Mouse (Mus musculus): ENCODE results near the gene Mon1b.

Gene Mon1b

DNA sequence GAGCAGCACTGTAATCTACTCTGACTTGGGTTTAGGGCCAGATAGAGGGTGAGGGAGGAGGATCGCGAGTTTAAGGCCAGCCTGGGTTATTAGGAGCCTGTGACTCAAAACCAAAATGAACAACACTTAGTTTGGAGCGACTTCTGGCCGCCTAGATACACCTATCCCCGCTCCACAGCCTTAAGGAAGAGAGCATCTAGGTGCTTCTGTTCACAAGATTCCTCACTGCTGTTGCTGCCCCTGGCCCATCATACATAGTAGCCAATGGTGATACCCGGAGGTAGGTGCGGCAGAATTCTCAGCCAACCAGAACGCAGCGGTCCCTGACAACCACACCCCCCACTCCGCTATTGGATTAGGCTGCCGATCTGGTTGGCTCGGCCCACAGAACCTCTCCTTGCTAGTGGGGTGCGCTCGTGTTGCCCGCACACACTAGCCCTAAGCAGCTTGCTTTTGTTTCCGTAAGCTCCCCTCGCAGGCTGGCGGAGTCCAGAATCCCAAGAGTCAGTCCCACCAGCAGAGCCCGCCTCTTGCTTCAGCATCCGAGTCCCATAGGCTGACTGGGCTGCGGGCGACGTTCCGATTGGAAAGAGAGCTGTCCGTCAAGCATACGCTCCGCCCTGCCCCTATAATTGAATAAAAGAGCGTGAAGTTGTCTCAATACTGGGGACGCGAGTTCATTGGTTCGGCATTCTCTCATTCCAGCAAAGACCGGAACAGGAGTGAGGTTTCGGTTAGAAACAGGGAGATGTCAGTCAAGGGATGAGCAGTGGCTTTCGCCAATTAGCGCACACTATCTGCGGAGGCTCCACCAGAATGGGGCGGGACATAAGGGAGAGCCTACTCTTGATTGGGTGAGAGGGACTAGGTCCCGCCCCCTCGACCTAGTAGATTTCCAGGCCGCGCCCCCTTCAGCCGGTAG, at the start of gene Mon1b:
Gene Mon1b (plus strand): TSS at position 918 of the 922 bp plus-strand sequence.
- DNase-seq (ENCODE audit: low spot score), result peak; percentile 99

DNA sequence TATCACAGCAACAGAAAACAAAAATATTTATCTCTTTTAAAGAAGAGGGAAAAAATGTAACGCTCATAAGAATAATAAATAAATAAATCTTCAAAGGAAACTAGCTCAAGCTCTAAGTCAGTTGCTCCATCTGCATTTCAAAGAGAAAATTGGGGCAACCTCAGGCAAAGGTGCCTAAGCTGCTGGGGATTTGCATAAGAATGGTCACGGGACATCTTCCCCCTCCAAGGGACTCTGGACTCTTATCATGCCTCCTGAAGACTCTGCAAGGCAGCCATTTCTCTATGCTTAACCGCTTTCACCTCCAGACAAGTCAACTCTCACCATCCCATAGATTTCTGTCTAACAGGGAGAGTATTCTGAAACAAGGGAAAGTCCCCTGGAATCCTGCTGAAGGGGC, 37.0 kb upstream of the Mon1b start:
- DNase-seq (ENCODE audit: low spot score), result no peak

DNA sequence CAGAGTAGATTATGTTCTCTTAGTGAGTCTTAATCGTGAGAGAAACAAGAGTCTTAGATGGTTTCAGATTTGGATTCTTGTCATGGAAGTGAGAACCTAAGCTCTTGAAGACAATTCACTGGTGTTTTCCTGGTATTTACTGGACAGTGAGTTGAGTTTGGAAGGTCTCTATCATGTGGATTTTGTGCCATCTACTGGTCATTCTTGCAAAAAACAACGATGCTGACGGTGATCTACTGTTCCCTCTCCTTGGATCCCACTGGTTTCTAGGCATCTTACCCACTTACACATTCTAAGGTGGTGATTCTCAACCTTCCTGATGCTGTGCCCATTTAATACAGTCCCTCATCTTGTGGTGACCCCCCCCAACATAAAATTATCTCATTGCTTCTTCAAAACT, 2.8 kb upstream of the Mon1b start:
- DNase-seq (ENCODE audit: low spot score), result peak; percentile 81

DNA sequence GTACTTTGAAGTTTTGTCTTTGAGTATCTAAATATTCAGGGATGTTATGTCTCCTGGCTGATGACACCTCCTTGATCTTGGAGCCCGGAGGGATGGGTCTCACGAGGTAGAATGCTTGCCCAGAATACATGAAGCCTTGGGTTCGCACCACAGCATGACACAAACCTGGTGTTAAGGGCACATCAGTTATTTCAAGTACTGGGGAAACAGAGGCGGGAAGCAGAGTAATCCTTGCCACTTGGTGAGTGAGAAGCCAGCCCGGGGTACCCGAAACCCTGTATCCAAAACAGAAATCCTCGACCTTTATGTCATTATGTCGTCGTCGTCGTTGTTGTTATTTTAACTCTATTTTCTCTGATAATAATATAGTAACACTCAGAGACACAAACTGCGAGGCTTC, 1.2 kb upstream of the Mon1b start:
- no peak for DNase-seq (ENCODE audit: low spot score)

DNA sequence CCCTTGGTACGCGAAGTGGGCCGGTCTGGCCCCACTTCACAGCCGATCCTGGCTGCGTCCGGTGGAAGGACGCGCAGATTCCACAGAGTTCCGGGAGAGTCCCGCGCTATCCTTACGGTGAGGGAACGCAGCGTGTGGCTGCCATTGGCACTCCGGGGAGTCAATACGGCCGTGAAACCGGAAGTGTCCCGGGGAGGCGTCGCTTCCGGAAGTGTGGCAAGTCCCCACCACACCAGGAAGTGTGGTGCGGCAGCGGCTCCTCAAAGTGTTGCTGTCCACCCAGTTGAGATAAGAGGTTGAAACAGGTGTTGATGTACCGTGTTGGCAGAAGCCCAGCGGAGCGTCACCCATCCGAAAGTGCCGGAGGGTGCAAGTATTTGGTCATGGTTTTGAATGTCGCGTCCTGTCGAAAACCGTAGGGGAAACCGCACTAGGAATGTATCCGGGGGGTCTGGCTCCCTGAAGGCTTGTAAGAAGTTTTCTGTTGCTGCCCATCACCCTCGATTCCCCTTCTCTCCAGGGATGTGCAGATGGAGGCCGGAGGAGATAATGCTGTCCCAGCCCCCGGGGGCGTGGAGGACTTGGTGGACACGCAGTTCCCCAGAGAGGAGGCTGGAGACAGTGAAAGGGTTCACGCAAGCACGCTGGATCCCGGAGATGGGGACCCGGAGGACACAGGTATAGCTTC, 349 bp downstream of the Mon1b start:
- DNase-seq (ENCODE audit: low spot score), result no peak

DNA sequence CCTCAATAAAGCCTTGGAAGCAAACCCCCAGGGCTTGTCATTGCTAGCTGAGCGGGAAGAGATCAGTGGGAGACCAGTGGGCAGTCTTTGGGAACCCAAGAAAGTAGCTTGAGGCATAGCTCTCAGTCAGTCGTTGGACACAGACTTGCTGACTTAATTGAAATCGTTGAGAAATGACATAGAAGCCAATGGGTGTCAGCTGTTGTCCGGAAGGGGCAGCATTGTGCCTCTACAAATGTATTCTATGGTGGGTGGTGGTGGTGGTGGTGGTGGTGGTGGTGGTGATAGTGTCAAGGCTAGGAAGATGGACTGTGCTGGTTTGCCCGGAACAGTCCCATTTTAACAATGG, 867 bp downstream of the Mon1b start:
- DNase-seq (ENCODE audit: low spot score), result no peak

DNA sequence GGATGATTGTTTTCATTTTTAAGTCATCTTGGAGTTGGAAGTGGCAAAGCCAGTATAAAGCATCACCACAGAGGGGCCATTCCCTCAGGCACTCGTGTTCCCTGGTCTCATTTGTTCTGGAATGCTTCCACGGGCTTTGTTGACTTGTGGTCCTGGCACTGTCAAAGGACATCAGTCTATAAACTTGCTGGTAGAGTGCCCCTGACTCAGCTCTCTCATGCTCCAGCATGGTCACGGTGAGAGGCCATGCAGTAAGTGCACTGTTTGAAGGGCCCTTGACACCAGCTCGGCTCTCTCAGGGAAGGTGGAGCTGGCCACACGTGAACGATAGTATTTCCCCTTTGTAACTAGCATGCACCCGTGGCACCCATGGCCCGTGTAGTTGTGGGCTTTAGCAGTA, 5.0 kb downstream of the Mon1b start:
- DNase-seq (ENCODE audit: low spot score), result no peak

DNA sequence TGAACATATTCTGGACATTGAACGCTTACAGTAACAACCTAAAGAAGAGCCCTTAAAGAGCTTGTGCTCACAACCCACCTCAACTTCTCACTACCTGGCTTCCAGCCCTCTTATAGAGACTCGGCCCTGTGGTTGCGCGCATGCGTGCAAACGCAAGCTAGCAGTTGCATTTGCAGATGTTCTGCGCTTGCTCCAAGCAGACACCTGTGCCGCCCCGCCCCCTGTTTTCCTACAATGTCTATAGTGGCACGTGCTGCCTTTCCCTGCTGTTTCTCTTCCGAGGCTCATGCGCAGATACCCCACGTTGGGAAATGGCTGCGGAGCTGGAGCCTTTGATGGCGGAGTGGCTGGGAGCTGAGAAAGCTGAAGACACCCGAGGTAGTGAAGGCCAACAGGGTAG, 7.5 kb downstream of the Mon1b start, which contains the start of gene Syce1l:
Gene Syce1l (plus strand): TSS at position 288 of the 400 bp plus-strand sequence.
- no peak for DNase-seq (ENCODE audit: low spot score)

DNA sequence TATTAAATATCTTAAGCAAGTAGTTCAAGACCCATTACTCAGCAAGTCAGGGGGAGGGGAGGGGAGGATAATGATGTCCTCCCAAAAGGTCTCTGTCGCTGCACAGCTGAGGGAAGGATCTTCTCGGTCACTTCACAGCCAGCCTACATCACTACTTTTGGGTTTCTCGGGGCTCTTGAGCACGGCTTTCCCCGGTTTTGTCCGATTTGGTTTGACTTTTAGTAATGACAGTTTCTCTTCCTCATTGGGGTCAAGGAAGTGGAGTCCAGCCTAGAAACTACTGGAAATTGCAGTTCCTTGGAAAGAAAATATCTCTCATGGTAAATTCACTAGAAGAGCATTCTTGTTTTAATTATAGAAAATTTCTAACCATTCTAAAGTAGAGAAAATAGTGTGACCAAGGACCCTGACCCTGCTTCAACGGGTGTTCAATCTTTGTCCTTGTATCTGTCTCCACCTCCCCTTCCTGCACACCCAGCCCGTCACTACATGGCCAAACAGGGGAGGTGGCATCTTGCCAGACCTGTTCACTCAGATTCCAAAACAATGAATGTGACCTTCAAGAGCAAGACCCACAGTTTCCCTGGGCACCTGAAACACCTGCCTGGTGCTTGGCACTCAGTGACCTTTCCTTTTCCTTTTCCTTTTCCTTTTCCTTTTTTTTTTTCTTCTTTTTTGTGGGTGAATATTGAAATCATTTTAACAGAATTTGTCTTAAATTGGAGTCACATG, 8.3 kb downstream of the Mon1b start:
- no peak for DNase-seq (ENCODE audit: low spot score)

DNA sequence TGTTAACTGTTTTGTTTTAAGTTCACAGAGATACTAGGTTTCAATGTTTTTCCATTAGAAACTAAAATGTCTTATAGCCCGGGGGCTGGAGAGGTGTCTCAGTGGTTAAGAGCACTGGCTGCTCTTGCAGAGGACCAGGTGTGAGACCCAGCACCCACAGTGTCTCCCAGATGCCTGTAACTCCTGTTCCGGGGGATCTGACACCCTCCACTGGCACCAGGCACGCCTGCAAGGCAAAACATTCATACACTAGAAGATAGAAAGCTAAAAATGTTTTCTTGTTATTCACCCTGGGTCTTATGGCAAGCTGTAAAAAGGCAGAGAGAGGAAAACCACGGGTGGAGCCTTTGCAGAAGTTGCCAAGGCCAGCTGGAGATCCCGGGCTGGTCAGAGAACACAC, 9.8 kb downstream of the Mon1b start:
- DNase-seq (ENCODE audit: low spot score), result no peak

DNA sequence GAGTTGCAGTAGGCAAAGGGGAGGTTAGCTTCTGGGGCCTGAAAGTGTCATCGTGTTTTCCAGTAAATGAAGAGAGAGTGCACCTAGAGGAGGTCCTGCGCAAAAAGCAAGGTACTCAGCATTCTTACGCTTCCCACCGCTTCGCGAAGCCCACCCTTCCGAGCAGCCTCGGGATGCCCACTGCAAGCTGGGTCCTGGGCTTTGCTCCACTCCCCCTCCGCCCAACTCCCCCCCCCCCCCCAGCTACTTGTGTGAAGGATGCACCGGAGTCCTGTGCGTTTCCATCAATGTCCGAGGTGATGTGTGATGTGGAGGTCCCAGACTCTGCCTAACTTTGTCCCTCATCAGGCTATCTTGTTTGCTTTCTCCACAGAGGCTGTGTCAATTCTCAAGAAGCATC, 17.1 kb downstream of the Mon1b start:
- no peak for DNase-seq (ENCODE audit: low spot score)

DNA sequence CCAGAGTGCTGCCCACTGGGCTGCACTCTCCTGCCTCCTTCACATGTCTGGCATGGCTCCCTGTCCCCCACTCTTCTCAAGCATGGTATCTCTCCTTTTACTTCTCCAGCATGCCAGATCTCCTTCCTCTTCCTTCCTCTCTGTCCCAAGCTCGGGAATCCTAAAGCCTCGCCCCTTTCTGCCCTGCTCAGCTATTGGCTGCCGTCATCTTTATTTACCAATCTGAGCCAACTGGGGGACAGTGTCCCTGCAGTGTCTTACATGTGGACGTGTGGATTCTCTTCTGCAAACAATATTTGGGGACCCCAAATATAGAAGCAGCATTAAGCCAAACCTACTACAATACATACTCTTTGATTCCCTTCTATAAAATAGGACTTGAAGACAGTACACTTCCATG, 17.8 kb downstream of the Mon1b start:
- no peak for DNase-seq (ENCODE audit: low spot score)

DNA sequence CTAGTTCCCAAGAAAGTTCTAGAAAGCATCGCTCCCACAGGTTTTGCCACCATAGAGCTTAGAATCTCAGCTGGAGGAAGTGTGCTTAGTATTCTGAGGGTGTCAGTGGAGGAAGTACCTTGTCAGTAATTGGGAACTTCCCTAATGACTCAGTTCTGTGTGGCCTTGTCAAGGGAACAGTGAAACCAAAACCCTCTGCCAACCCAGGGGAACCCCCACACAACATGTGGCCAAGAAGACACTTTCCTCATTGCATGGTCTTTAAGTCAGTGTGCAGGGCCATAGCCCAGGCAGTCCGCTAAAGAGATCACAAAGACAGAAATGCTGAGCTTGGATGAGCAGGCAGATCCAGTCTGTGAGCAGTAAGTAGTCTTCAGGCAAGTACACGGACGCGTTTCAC, 20.8 kb downstream of the Mon1b start:
- no peak for DNase-seq (ENCODE audit: low spot score)

DNA sequence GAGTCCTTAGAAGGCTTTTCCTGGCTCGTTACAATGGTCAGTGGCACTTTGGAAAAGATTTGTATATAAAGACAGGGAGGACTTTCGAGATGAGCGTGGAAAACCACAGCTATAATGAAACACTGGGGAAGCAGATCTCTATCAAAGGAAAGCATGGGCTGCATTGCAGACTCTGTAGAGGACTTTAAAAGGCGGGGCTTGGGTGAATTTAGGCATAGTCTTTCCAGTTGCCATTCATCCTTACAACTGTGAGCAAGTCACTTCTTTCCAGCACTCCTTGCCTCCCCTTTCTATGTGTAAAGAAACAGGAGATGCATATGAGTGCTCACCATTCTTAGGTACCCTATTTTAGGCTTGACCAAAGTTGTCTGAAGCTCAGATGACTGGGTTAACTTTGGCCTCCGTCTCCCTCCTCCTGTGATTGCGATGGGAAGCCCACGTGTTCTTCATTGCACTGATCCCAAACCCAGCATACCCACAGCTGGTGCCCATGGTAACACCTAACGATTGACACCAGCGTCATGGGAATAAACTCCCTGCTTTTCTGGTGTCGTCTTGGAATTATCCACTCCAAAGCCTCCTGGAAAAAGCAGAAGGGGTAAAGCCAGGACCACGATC, 21.4 kb downstream of the Mon1b start:
- DNase-seq (ENCODE audit: low spot score), result no peak

DNA sequence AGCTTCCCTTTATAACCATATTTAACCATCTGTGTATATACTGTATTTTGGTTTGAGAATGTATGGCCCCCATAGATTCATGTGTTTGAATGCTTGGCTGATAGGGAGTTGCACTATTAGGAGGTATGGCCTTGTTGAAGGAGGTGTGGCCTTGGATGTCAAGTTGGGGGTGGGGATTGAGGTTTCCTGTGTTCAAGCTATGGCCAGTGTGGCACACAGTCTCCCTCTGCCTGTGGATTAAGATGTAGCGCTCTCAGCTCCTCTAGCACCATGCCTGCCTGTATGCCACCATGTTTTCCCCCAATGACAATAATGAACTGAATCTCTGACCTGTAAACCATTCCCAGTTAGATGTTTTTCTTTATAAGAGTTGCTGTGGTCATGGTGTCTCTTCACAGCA, 24.7 kb downstream of the Mon1b start:
- no peak for DNase-seq (ENCODE audit: low spot score)

DNA sequence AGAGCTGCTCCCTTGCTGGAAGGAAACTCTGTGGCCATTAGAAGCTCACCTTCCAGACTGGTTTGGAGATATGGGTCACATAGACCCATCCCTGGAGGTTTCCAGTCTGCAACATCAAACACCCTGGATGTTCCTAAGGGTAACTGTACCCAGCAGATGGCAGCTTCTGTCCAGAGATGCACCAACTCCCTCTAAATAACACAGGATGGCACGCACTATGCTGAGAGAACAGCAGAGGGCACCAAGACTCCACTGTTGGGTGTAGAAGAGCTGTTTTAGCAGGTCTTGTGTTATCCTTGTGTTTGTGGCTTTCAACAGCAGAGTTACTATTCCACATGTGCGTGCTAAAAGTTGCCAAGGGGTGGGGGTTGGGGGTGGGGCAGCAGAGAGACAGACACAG, 29.2 kb downstream of the Mon1b start:
- DNase-seq (ENCODE audit: low spot score), result peak; percentile 94

DNA sequence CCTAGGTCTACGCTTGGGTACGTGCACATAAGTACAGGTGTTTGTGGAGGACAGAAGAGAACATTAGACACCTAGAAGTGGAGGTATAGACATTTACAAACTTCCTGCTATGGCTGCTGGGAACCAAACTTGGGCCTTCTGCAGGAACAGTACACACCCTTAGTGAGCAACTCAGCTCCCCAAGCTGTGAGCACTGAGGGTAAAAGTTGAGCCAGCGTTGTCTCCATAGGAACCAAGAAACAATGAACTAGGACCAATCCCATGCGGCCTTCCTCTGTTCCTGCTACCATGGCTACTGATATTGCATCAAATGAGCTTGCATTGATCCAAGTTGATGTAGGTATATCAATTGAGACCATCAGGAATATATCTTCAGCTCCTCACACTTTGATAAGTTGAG, 29.6 kb downstream of the Mon1b start:
- peak; percentile 32 for DNase-seq (ENCODE audit: low spot score)

DNA sequence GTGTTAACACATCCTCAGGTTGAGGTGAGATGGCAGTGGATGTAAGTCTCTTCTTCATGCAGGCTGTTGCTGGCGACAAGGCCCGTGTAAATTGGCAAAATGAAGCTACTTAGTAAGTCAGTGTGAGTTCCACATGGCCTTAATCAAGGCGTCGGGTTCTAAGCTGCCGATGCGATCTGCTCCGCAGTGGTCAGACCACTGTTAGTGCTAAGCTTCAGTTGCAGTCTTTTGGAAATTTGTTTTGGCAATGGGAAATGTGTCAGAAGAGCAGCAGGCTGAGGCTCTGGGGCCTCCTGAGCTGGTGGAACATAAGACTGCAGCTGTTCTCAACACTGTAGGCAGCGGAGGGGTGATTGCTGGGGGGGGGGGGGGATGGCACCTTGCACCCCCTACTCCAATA, 30.6 kb downstream of the Mon1b start:
- no peak for DNase-seq (ENCODE audit: low spot score)

DNA sequence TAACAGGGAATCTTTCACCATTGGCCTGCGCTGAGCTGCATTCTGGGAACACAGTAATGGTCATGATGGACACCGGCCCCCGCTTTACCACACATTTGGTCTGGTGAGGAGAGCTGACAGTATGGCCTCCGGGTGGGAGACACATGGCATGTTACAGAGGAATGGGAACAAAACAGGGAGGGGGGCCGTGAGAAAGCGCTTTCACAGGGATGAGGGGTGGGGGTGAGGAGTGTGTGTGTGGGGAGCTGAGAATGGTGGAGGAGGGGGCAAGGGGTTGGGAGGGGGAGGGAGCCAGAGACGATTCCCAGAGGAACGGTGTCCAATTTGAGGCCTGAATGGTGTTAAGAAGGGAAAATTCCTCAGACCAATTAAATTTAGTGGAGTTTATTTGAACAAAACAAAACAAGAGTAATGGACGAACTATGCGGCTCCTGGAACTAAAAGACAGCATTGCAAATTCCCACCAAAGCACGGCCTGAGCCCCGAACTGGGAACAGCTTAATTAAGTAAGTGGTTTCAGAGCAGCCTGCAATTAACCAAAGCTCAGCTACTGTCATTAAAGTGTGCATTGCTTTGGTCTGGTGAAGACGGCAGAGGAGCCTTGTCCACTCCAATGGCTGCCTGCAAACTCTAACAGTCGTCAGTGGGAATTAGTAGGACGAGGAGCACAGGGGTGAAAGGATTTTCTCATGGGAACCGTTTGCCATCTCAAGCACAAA, 31.5 kb downstream of the Mon1b start:
- no peak for DNase-seq (ENCODE audit: low spot score)

DNA sequence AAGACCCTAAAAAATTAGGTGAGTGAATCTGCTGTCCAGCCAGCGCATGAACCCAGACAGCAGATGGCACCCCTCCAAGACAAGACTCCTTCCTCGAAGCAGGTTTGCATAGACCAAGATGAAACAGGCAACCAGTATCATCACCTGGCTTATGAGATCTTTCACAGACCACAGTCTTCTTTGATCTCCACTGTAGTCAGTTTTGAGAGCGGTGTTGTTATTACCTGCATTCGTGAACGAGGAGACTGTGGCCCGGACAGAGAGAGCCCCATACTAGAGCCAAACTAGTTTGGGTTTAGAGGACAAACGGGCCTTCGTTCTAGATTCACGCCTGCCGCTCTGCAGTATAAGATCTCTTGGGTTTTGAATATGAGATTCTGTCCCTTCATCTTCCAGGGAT, 34.5 kb downstream of the Mon1b start:
- no peak for DNase-seq (ENCODE audit: low spot score)

DNA sequence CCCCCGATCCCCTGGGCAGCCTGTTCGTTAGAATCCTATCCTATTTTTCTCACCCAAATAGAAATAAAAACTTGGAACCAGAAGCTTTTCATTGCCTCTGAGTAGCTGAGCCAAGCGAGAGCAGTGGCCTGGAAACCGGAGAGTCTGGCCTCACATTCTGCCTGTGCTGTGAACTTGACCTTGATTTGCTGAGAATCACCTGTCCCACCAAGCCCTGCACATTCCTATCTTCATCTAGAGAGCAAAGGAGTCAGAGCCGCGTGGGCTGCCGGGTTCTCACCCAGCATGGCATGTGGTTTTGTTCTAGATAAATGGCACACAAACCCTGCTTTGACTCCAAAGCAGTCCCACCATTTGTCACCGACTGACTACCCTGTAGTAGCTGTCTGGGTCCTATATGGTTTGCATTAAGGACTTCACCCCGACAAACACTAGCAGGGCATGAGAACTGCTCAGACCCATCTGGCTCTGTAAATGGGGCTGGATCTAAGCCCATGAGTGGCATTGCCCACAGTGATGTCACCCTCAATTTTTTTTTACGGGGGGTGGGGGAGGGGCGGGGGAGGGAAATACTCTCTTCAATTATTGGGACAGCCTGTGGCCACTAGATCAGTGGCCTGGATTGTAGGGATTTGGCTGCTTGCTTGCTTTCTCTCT, 37.3 kb downstream of the Mon1b start:
- no peak for DNase-seq (ENCODE audit: low spot score)

Measured in embryo, embryonic 10.5 days (tissue).